Comparison of ENCODE assay signal across 7 mouse cellular contexts in the genomic region with DNA sequence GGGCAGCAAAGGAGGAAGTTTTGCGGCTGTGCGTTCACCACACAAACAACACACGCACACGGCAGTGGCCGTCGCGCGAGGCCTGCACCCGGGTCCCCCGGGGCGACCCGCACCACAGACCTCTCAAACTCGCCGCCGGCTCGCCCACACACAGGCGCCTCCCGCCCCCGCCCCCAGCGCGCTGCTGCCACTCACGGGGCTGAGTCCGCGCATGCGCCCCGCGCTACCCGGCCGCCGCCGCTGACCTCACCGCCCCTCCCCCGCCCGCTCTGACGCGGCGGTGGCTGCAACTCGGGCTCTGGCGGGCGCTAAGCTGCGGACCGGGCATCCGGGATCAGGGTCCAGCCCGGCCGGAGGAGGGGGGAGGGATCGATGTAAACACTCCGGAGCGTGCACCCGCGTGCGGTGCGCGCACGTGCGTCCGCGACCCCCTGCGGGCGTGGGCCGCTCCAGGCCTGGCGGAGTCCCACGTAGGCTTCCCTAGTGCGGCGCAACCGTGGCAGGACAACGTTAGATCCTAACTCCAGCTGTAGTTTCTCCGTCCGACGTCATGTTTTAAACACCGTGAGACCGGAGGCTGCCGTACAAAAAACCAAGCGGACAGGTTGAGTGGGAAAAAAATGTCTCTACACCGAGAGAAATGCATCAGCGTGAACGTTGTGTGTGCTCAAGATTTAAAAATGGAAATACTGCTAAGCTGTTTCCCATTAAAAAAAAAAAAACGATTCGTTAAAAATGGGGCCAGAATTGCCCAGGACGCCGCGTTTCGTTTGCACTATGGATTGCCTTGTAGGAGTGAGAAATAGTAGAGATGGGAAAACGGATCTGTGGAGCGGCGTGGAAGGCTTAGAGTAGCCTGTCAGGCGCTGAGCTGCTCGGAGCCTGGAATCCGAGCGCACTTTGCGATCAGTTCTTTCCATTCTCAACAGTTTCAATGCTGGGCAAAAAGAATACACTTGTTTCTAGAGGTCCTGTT. TPM values are rescaled to one million over a fixed set of nuclear protein-coding genes. Genes with fewer than 3 reads are reported as not detected.
DNase-seq lines count a peak whose midpoint lies in the region; ATAC-seq lines count a peak whose summit lies in the region.

No protein-coding gene starts in this region.

- 0 out of 2 replicates have a peak, but pooled peaks cover 6% of the 10 kb centered on the region for H3K27me3 ChIP-seq in limb, embryonic 10.5 days (ENCODE audit: low read depth, poor library complexity, severe bottlenecking)
- no peaks in the 10 kb centered on the region for H3K27me3 ChIP-seq in midbrain, embryonic 13.5 days

- peak; percentile 94 for DNase-seq in adrenal gland, adult 8-10 months
- DNase-seq in embryo, embryonic 9.5 days (ENCODE audit: extremely low spot score) = peak; percentile 96
- DNase-seq in gastrocnemius, postnatal 4 days (ENCODE audit: low spot score in 2 of 2) = peak; percentile 98
- peak; percentile 97 for DNase-seq in kidney, adult 11 months
- DNase-seq in limb, embryonic 10.5 days (ENCODE audit: low spot score) = peak; percentile 97
- peak; percentile 94 for DNase-seq in spleen, adult 12 weeks (ENCODE audit: low spot score)

- peak overlapping the region; percentile 94 for H3K27ac ChIP-seq in limb, embryonic 10.5 days
- H3K27ac ChIP-seq in midbrain, embryonic 13.5 days = peak overlapping the region; percentile 99

- H3K9ac ChIP-seq in midbrain, embryonic 13.5 days (replicated peaks) = peak overlapping the region; percentile 80

- under 1% methylated on average over 90 of the region's 90 CpGs for WGBS in limb, embryonic 10.5 days
- WGBS in midbrain, embryonic 13.5 days = under 1% methylated on average over 79 of the region's 90 CpGs

- peak overlapping the region; percentile 67 for H3K4me2 ChIP-seq in midbrain, embryonic 13.5 days (replicated peaks)

- H3K4me1 ChIP-seq in limb, embryonic 10.5 days = peaks cover 15% of the 10 kb centered on the region
- H3K4me1 ChIP-seq in midbrain, embryonic 13.5 days (replicated peaks) = peaks cover 19% of the 10 kb centered on the region

- peak; percentile 90 for ATAC-seq in midbrain, embryonic 13.5 days

- H3K9me3 ChIP-seq in limb, embryonic 10.5 days (replicated peaks) = no peaks in the 10 kb centered on the region
- H3K9me3 ChIP-seq in midbrain, embryonic 13.5 days = no peaks in the 10 kb centered on the region

- H3K36me3 ChIP-seq in limb, embryonic 10.5 days = no peaks in the 10 kb centered on the region
- no peaks in the 10 kb centered on the region for H3K36me3 ChIP-seq in midbrain, embryonic 13.5 days

- peak overlapping the region; percentile 85 for H3K4me3 ChIP-seq in limb, embryonic 10.5 days
- peak overlapping the region; percentile 97 for H3K4me3 ChIP-seq in midbrain, embryonic 13.5 days (replicated peaks)

RNA-seq across cellular contexts. Expression of gene Kmt2c, which starts 1.1 kb away (rescaled TPM):
- 10 to 100 TPM; 48.3 to 91.2 (median 68.8) TPM for total RNA-seq in adrenal gland, adult 8-10 months (2022)
- total RNA-seq in gastrocnemius, postnatal 4 days (2021) = 10 to 100 TPM; 50.8 to 50.9 TPM
- polyA plus RNA-seq in limb, embryonic 10.5 days (2016; fragmentation: Nextera tagmentation; extraction: Ambion mirVana) = 9.5 and 10.6 TPM in 2 replicates
- 23.4 and 23.5 TPM in 2 replicates for polyA plus RNA-seq in midbrain, embryonic 13.5 days (2015; fragmentation: Nextera tagmentation; extraction: Ambion mirVana)

RNA-seq across cellular contexts. Expression of gene Cct8l1, which starts 16.2 kb away (rescaled TPM):
- total RNA-seq in adrenal gland, adult 8-10 months (2022) = under 1 TPM in 2 of 4 experiments, not detected in 2; 0.13 to 0.14 TPM
- not detected for total RNA-seq in gastrocnemius, postnatal 4 days (2021)
- polyA plus RNA-seq in limb, embryonic 10.5 days (2016; fragmentation: Nextera tagmentation; extraction: Ambion mirVana) = not detected in 2 replicates
- polyA plus RNA-seq in midbrain, embryonic 13.5 days (2015; fragmentation: Nextera tagmentation; extraction: Ambion mirVana) = 0.10 and 0.11 TPM in 2 replicates

Comparison
In these comparisons a context has a peak if more than half of its experiments do, and no peak if none do; other contexts are left out.
1. Peak in every context shown above with its lines: DNase-seq, ATAC-seq, H3K4me3 ChIP-seq and H3K27ac ChIP-seq.